Mouse (Mus musculus): ENCODE data around the gene Flywch1.
A peak's percentile ranks its signal among the peaks of the same experiment; 100 is the strongest.

Flywch1 gene

GRCm38 (mm10) chr17:23744076-23744475 is 27.3 kb downstream of the Flywch1 start:
- no peak for DNase-seq (ENCODE audit: extremely low spot score)

- DNase-seq (ENCODE audit: extremely low spot score): no peak
These were observed 28.5 kb downstream of the Flywch1 start for GRCm38 (mm10) chr17:23742941-23743340.

- DNase-seq (ENCODE audit: extremely low spot score): peak; percentile 15
These were observed 29.1 kb downstream of the Flywch1 start for GRCm38 (mm10) chr17:23742210-23742793.

GRCm38 (mm10) chr17:23741359-23742209 is 29.8 kb downstream of the Flywch1 start:
- DNase-seq (ENCODE audit: extremely low spot score): no peak

GRCm38 (mm10) chr17:23740598-23741021 is 30.8 kb downstream of the Flywch1 start, which contains the start of gene Paqr4:
TSS of gene Paqr4 (minus strand) at chr17:23740867.
- DNase-seq (ENCODE audit: extremely low spot score): no peak

- peak; percentile 87 for DNase-seq (ENCODE audit: extremely low spot score)
These were observed 31.2 kb downstream of the Flywch1 start for GRCm38 (mm10) chr17:23740136-23740584.

DNA sequence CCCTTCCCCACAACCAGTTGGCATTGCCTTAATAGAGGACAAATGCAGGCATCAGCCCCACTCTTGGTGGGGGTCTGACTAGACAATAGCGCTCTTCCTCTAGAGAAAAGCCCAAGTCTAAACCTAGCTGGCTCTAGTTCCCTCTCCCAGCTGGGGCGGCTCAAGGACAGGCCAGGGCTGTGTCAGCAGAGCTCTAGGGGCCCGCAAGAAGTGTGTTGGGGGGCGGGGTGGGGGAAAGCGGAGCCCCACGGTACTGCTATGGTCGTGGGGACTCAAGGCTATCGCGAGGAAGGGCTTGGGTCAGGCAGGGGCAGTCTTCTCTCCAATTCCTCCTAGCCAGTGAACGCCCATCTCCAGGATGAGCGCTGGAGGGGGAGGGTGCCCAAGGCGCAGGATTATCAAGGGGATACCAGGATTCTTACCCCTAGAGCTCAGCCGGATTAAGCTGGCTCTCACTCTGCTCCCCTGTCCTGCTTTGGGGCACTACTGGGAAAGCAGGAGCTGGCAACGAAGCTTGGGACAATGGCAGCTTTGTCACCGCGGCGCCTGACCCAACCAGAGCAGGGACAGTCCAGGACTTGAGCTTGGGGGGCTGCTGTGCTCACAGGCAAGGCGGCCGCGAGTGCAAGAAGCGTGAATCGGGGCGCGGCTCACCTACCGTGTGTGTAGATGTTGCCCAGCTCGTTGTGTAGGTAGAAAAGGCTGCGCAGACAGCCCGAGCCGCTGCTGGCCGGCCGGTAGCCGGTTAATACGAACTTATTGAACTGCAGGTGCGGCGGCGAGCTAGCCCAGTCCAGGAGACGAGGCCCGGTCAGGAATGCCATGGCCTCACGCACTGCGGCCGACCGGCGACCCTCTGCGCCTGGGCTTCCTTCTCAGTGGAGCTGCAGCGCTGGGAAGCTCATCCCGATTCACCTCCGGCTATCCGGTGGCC is 31.9 kb downstream of the Flywch1 start:
- DNase-seq (ENCODE audit: extremely low spot score): peak; percentile 45

- no peak for DNase-seq (ENCODE audit: extremely low spot score)
These were observed 32.6 kb downstream of the Flywch1 start for GRCm38 (mm10) chr17:23738836-23739201.

GRCm38 (mm10) chr17:23737493-23738445 is 33.6 kb downstream of the Flywch1 start:
- DNase-seq (ENCODE audit: extremely low spot score): no peak

DNA sequence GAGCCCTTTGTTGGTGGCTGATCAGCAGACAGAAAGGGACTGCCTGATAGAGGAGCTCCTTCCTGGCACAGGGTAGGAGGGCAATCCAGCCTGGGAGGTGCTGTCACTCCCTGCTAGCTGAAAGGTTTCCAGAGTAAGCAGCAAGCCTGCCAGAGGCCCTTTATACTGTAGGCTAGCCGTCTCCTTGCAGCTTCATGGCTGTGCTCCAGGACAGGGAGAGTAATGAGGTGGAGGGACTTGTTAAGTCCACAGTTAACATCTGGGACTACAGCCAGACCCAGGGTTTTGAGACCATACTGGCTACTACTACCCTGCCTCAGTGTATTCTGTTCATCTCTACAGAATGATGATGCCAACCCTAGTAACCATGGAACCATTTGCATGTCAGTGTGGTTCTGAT is 37.1 kb downstream of the Flywch1 start:
- DNase-seq (ENCODE audit: extremely low spot score): no peak

DNA sequence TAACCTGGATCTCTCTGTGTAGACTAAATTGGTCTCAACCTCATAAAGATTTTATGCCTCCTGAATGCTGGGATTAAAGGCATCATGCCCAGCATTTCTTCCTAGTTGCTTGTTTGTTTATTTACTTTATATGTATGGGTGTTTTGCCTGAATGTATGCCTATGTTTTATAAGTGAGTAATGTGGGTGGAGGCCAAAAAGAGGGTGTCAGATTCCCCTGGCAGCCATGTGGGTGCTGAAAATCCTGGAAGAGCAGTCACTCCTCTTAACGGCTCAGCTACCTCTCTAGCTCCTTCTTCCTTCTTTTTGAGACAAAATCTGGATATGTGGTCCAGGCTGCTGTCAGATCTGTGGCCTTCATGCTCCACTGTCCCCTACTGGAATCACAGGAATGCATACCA is 41.0 kb downstream of the Flywch1 start:
- DNase-seq (ENCODE audit: extremely low spot score): no peak

DNA sequence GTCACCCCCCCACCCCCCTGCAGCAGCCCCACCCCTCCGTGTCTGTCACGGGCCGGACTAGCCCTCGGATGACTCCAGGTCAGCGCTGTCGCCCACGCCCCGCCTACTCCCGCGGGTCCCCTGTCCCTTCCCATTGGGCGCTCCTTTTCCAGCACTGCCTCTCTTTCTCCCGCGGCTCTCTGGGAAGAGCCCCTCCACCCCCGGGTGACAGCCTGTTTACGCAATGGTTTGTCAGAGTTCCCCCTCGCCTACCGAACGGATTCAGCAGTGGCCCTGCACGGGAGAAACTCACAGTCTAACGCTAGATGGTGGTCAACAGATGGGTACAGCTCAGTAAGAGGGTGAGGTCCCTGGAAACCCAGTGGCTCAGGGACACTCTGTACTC is 44.7 kb downstream of the Flywch1 start:
- peak; percentile 87 for DNase-seq (ENCODE audit: extremely low spot score)

- peak; percentile 95 for DNase-seq (ENCODE audit: extremely low spot score)
These were observed 45.2 kb downstream of the Flywch1 start, which contains the start of gene Pkmyt1 for GRCm38 (mm10) chr17:23725999-23726757. TSS of gene Pkmyt1 (plus strand) at chr17:23726336.

DNA sequence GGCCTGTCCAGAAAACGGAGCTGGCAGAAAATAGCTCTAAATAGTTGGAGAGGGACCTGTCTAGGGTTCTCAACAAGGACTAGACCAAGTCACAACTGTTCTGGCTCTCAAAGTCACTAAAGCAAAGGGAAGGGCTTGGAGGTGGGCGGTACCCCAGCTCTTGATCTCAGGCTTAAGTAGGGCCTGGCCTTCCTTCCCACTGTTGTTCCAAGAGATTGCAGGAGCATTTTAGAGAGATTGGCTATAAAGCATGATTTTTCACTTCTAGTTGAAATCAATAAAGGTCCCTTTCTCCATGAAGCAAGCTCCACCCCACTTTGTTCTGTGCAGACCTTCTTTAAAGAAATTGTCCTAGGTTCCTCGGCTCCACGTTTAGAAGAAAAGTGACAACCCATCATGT is 45.9 kb downstream of the Flywch1 start:
- no peak for DNase-seq (ENCODE audit: extremely low spot score)

DNA sequence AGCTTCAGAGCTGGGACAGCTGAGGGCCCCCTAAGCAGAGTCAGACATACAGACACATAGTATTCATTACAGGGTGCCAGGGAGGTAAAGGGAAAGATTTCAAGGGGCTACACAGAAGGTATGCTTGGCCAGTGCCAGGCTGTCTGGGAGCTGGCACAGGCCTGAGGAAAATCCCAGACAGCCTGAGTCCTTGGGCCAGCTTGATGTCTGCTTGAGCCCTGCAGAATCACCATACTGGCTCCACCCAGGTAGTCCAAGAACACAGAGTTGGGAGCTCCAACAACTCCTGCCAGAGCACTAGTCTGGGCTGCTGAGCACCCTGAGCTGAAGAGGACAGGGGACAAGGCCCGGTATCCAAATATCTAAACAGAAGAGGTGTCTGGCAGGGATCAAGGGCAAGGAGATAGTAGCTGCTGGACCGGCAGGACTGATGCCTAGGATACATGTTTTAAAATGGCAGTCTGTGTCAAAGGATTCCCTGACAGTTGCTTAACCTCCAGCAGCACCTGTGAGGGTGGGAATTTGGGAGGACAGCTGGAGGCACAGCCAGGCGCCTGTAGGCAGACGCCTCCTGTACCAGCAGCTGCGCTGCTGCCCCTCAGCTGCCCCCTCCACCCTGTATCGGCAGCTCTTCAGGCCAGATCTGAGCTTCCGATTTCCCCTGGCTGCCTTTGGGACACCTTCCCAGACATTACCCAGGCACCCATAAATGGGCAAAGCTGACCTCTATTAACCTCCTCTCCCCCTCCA is 48.9 kb downstream of the Flywch1 start, which contains the start of gene 1520401A03Rik:
Gene 1520401A03Rik (minus strand): TSS at position 408 of the 750 bp plus-strand sequence.
- no peak for DNase-seq (ENCODE audit: extremely low spot score)

DNA sequence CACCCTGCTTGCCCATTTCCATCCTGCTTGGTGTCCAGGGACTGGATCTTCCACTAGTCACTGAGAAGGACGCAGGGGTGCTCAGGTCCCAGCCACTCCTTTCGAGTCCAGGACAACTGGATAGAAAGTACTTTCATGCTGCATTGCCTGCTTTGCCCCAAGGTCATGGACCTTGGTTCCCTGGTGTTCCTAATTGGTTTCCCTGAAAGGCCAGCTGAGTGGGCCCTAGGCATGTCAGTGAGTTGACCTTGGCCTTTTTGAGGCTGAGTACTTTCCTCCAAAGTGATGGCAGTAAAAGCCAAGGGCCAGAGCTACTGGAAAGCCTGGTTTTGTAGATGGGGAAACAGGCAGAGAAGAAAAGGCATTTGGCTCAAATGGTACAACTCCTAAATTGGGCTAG is 49.5 kb downstream of the Flywch1 start:
- DNase-seq (ENCODE audit: extremely low spot score): no peak

GRCm38 (mm10) chr17:23719455-23719854 is 51.9 kb downstream of the Flywch1 start:
- no peak for DNase-seq (ENCODE audit: extremely low spot score)

DNA sequence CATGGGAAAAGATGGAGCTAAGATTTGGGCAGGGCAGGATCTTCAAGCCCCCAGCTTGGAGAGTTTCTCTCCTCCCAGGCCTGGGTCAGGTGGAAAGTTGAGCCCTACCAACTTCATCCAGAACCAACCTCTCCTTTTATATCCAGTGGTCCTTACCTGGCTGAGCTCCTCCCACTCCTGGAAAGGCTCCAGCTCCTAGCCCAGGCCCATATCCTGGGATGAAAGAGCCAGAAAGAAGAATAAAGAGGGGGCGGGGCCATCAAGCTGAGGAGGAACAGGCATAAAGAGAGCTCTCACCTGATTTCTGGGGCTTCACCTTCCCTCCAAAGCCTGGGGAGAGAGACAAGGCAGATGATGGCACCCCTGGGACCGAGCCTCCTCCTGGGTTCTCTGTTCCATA is 54.4 kb downstream of the Flywch1 start:
- DNase-seq (ENCODE audit: extremely low spot score): no peak

GRCm38 (mm10) chr17:23706212-23706611 is 65.2 kb downstream of the Flywch1 start:
- peak; percentile 69 for DNase-seq (ENCODE audit: extremely low spot score)
